Mouse (Mus musculus): ENCODE data around the gene Krtap4-13.

GRCm38 (mm10) chr11:99846746-99847145 lies 37.1 kb upstream of the Krtap4-13 start:
- TF ChIP-seq CTCF (IDR thresholded peaks at IDR 0.05; ENCODE audit: control insufficient read depth, insufficient read depth, insufficient read length) = no peak
- TF ChIP-seq USF1 (IDR thresholded peaks at IDR 0.05; ENCODE audit: low read depth) = no peak
- TF ChIP-seq MYOG (IDR thresholded peaks at IDR 0.05; ENCODE audit: control insufficient read depth, extremely low read depth, insufficient read length) = no peak
